Mouse (Mus musculus): Measurements from ENCODE around the gene Ramp3. TPM values are rescaled to one million over a fixed set of nuclear protein-coding genes. Genes with fewer than 3 reads are reported as not detected.
"Not testable (repeated sequence)": the region's sequence is repeated elsewhere in the genome, so short reads cannot be mapped to it uniquely, and the experiment has no call there.

Ramp3 gene
- polyA plus RNA-seq, 1 experiment: 40.1 TPM

- Histone ChIP-seq H3K4me3 (ENCODE audit: insufficient read depth, low read depth, low read length) (no peak overlapping the region), H3K27ac (ENCODE audit: insufficient read depth, low read depth, low read length) (no peak overlapping the region), H3K27me3 (replicated peaks; ENCODE audit: control insufficient read depth, insufficient read depth, low read length) (no peaks in the 10 kb centered on the region), H3K36me3 (ENCODE audit: control insufficient read depth, insufficient read depth, low read length) (no peaks in the 10 kb centered on the region), H3K4me1 (ENCODE audit: control insufficient read depth, insufficient read depth, low read length) (no peaks in the 10 kb centered on the region)
- 60% methylated on average over 9 of the region's 9 CpGs for WGBS
- DNase-seq: no peak
- TF ChIP-seq POLR2A (IDR thresholded peaks at IDR 0.05; ENCODE audit: low read depth, low read length) (no peak), CTCF (conservative IDR thresholded peaks at IDR 0.05; ENCODE audit: insufficient read depth, insufficient read length, low read depth, low read length) (0 out of 2 replicates have a peak, but pooled peaks have one; percentile 10)
Measured at GRCm38 (mm10) chr11:6647831-6648724, 10.2 kb upstream of the Ramp3 start.

- Histone ChIP-seq H3K27ac (ENCODE audit: insufficient read depth, low read depth, low read length) (no peak overlapping the region), H3K4me3 (ENCODE audit: insufficient read depth, low read depth, low read length) (no peak overlapping the region), H3K4me1 (ENCODE audit: control insufficient read depth, insufficient read depth, low read length) (no peaks in the 10 kb centered on the region), H3K36me3 (ENCODE audit: control insufficient read depth, insufficient read depth, low read length) (no peaks in the 10 kb centered on the region), H3K27me3 (replicated peaks; ENCODE audit: control insufficient read depth, insufficient read depth, low read length) (no peaks in the 10 kb centered on the region)
- no peak for TF ChIP-seq POLR2A (IDR thresholded peaks at IDR 0.05; ENCODE audit: low read depth, low read length)
- no peak for TF ChIP-seq CTCF (conservative IDR thresholded peaks at IDR 0.05; ENCODE audit: insufficient read depth, insufficient read length, low read depth, low read length)
- DNase-seq: no peak
- WGBS: 54% methylated on average over 7 of the region's 7 CpGs
Measured at GRCm38 (mm10) chr11:6650519-6650918, 7.8 kb upstream of the Ramp3 start.

GRCm38 (mm10) chr11:6652978-6653377, 5.3 kb upstream of the Ramp3 start:
- H3K4me1 ChIP-seq (ENCODE audit: control insufficient read depth, insufficient read depth, low read length); H3K36me3 ChIP-seq (ENCODE audit: control insufficient read depth, insufficient read depth, low read length); H3K27me3 ChIP-seq (replicated peaks; ENCODE audit: control insufficient read depth, insufficient read depth, low read length); DNase-seq; H3K4me3 ChIP-seq (ENCODE audit: insufficient read depth, low read depth, low read length); H3K27ac ChIP-seq (ENCODE audit: insufficient read depth, low read depth, low read length): not testable (repeated sequence)
- WGBS: 74% methylated on average over 3 of the region's 3 CpGs

- Histone ChIP-seq H3K4me3 (ENCODE audit: insufficient read depth, low read depth, low read length) (no peak overlapping the region), H3K36me3 (ENCODE audit: control insufficient read depth, insufficient read depth, low read length) (no peaks in the 10 kb centered on the region), H3K27me3 (replicated peaks; ENCODE audit: control insufficient read depth, insufficient read depth, low read length) (no peaks in the 10 kb centered on the region), H3K27ac (ENCODE audit: insufficient read depth, low read depth, low read length) (no peak overlapping the region), H3K4me1 (ENCODE audit: control insufficient read depth, insufficient read depth, low read length) (no peaks in the 10 kb centered on the region)
- 0% methylated on average over 2 of the region's 2 CpGs for WGBS
- no peak for TF ChIP-seq POLR2A (IDR thresholded peaks at IDR 0.05; ENCODE audit: low read depth, low read length)
- peak; percentile 85 for TF ChIP-seq CTCF (conservative IDR thresholded peaks at IDR 0.05; ENCODE audit: insufficient read depth, insufficient read length, low read depth, low read length)
- DNase-seq: peak; percentile 87
Measured at GRCm38 (mm10) chr11:6654903-6655302, 3.4 kb upstream of the Ramp3 start.

- H3K27me3 ChIP-seq (replicated peaks; ENCODE audit: control insufficient read depth, insufficient read depth, low read length): no peaks in the 10 kb centered on the region
- no peaks in the 10 kb centered on the region for H3K36me3 ChIP-seq (ENCODE audit: control insufficient read depth, insufficient read depth, low read length)
- no peak overlapping the region for H3K4me3 ChIP-seq (ENCODE audit: insufficient read depth, low read depth, low read length)
- DNase-seq: peak; percentile 68
- TF ChIP-seq POLR2A (IDR thresholded peaks at IDR 0.05; ENCODE audit: low read depth, low read length) (no peak), CTCF (conservative IDR thresholded peaks at IDR 0.05; ENCODE audit: insufficient read depth, insufficient read length, low read depth, low read length) (no peak)
- H3K4me1 ChIP-seq (ENCODE audit: control insufficient read depth, insufficient read depth, low read length): no peaks in the 10 kb centered on the region
- H3K27ac ChIP-seq (ENCODE audit: insufficient read depth, low read depth, low read length): peak overlapping the region; percentile 19; the same call in 1 of the 2 replicates
- WGBS: 76% methylated on average over 14 of the region's 14 CpGs
Measured at GRCm38 (mm10) chr11:6661206-6661605, 2.9 kb downstream of the Ramp3 start.

- no peak overlapping the region for H3K4me3 ChIP-seq (ENCODE audit: insufficient read depth, low read depth, low read length)
- 44% methylated on average over 2 of the region's 2 CpGs for WGBS
- H3K27me3 ChIP-seq (replicated peaks; ENCODE audit: control insufficient read depth, insufficient read depth, low read length): no peaks in the 10 kb centered on the region
- peaks cover 11% of the 10 kb centered on the region for H3K4me1 ChIP-seq (ENCODE audit: control insufficient read depth, insufficient read depth, low read length)
- H3K27ac ChIP-seq (ENCODE audit: insufficient read depth, low read depth, low read length): no peak overlapping the region
- no peak for DNase-seq
- TF ChIP-seq CTCF (conservative IDR thresholded peaks at IDR 0.05; ENCODE audit: insufficient read depth, insufficient read length, low read depth, low read length): no peak
- no peak for TF ChIP-seq POLR2A (IDR thresholded peaks at IDR 0.05; ENCODE audit: low read depth, low read length)
- no peaks in the 10 kb centered on the region for H3K36me3 ChIP-seq (ENCODE audit: control insufficient read depth, insufficient read depth, low read length)
Measured at GRCm38 (mm10) chr11:6666634-6667033, 8.3 kb downstream of the Ramp3 start.

- TF ChIP-seq POLR2A (IDR thresholded peaks at IDR 0.05; ENCODE audit: low read depth, low read length): no peak
- no peak for TF ChIP-seq CTCF (conservative IDR thresholded peaks at IDR 0.05; ENCODE audit: insufficient read depth, insufficient read length, low read depth, low read length)
- 42% methylated on average over 9 of the region's 9 CpGs for WGBS
- Histone ChIP-seq H3K4me1 (ENCODE audit: control insufficient read depth, insufficient read depth, low read length) (peaks cover 15% of the 10 kb centered on the region), H3K27me3 (replicated peaks; ENCODE audit: control insufficient read depth, insufficient read depth, low read length) (no peaks in the 10 kb centered on the region), H3K4me3 (ENCODE audit: insufficient read depth, low read depth, low read length) (no peak overlapping the region), H3K36me3 (ENCODE audit: control insufficient read depth, insufficient read depth, low read length) (no peaks in the 10 kb centered on the region), H3K27ac (ENCODE audit: insufficient read depth, low read depth, low read length) (no peak overlapping the region)
- DNase-seq: peak; percentile 30
Measured at GRCm38 (mm10) chr11:6669041-6669440, 10.7 kb downstream of the Ramp3 start.
